Mouse (Mus musculus): Measurements from ENCODE around the gene Vangl1. TPM values are rescaled to one million over a fixed set of nuclear protein-coding genes. Genes with fewer than 3 reads are reported as not detected.
"Not testable (repeated sequence)": the region's sequence is repeated elsewhere in the genome, so short reads cannot be mapped to it uniquely, and the experiment has no call there.

Gene Vangl1
- polyA plus RNA-seq, 1 experiment from 2014 or later = 19.2 TPM

- no peak for ATAC-seq (ENCODE audit: extremely low read depth, insufficient number of reproducible peaks, low FRiP score, low TSS enrichment)
- H3K4me2 ChIP-seq = peak overlapping the region; percentile 40
- no peaks in the 10 kb centered on the region for H3K9me3 ChIP-seq
- peak overlapping the region; percentile 89 for H3K27ac ChIP-seq (replicated peaks)
- H3K36me3 ChIP-seq = peaks cover 36% of the 10 kb centered on the region
- peak overlapping the region; percentile 62 for H3K9ac ChIP-seq
- WGBS = 11% methylated on average over 10 of the region's 10 CpGs
- H3K27me3 ChIP-seq (replicated peaks) = no peaks in the 10 kb centered on the region
- H3K4me3 ChIP-seq = no peak overlapping the region
- peaks cover 77% of the 10 kb centered on the region for H3K4me1 ChIP-seq
These were observed 36.8 kb downstream of the Vangl1 start for GRCm38 (mm10) chr3:102167555-102168210.

DNA sequence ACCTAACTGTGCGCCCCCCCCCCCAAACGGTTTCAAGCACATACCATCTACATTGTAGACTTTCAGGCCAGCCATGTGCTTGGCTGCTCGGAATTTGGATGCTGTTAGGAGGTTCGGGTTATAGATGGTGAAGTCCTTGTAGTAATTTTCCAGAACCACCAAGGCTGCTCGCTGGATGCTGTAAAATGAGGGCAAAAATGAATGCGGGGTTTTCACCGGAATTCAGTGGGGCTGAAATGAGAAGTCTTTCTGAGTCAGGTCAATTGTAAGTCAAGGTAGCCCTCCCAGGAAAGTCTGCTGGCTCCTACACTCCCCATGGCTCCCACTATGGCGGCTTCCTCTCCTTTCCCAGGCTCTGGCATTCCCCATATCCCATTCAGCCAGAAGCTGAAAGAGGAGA is 37.7 kb downstream of the Vangl1 start:
- H3K27me3 ChIP-seq (replicated peaks) = no peaks in the 10 kb centered on the region
- H3K9ac ChIP-seq = peak overlapping the region; percentile 11
- no peak for ATAC-seq (ENCODE audit: extremely low read depth, insufficient number of reproducible peaks, low FRiP score, low TSS enrichment)
- peaks cover 45% of the 10 kb centered on the region for H3K36me3 ChIP-seq
- H3K27ac ChIP-seq (replicated peaks) = peak overlapping the region; percentile 73; the same call in 1 of the 2 replicates
- H3K4me1 ChIP-seq = peaks cover 69% of the 10 kb centered on the region
- 80% methylated on average over 8 of the region's 8 CpGs for WGBS
- no peaks in the 10 kb centered on the region for H3K9me3 ChIP-seq
- H3K4me3 ChIP-seq = no peak overlapping the region
- peak overlapping the region; percentile 9; the same call in 1 of the 2 replicates for H3K4me2 ChIP-seq

DNA sequence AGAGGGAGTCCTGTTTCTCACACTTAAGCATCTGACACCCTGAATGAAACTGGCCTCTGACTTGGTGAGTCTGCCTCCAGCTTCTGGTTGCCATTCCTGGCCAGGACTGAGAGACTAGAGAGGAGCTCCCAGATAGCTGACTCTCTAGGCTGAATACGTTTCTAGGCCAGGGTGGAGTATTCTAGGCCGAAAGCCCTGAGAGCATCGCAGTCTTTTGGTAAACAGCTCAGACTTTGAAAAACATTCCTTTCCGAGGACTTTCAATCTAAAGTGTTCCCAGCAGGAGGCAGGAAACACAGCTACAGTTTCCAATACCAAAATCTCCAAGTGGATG is 38.2 kb downstream of the Vangl1 start:
- peaks cover 64% of the 10 kb centered on the region for H3K4me1 ChIP-seq

GRCm38 (mm10) chr3:102165536-102166286 is 38.8 kb downstream of the Vangl1 start:
- Histone ChIP-seq H3K4me1 (peaks cover 58% of the 10 kb centered on the region), H3K4me2 (peak overlapping the region; percentile 52), H3K27ac (replicated peaks) (peak overlapping the region; percentile 73), H3K27me3 (replicated peaks) (no peaks in the 10 kb centered on the region), H3K36me3 (peaks cover 56% of the 10 kb centered on the region), H3K9ac (peak overlapping the region; percentile 37; the same call in 1 of the 2 replicates), H3K9me3 (no peaks in the 10 kb centered on the region), H3K4me3 (peak overlapping the region; percentile 34)
- peak; percentile 57 for ATAC-seq (ENCODE audit: extremely low read depth, insufficient number of reproducible peaks, low FRiP score, low TSS enrichment)
- WGBS = 59% methylated on average over 21 of the region's 21 CpGs

More for the DNA sequence above, 38.2 kb downstream of the Vangl1 start:
- Histone ChIP-seq H3K4me3 (no peak overlapping the region), H3K9ac (no peak overlapping the region), H3K27ac (replicated peaks) (peak overlapping the region; percentile 73), H3K4me2 (peak overlapping the region; percentile 52; the same call in 1 of the 2 replicates), H3K27me3 (replicated peaks) (no peaks in the 10 kb centered on the region), H3K36me3 (peaks cover 50% of the 10 kb centered on the region), H3K9me3 (no peaks in the 10 kb centered on the region)
- 57% methylated on average over 4 of the region's 4 CpGs for WGBS
- ATAC-seq (ENCODE audit: extremely low read depth, insufficient number of reproducible peaks, low FRiP score, low TSS enrichment) = no peak

- Histone ChIP-seq H3K9ac (no peak overlapping the region), H3K4me1 (peaks cover 51% of the 10 kb centered on the region), H3K36me3 (peaks cover 61% of the 10 kb centered on the region), H3K9me3 (no peaks in the 10 kb centered on the region), H3K4me3 (peak overlapping the region; percentile 34), H3K27ac (replicated peaks) (peak overlapping the region; percentile 42; the same call in 1 of the 2 replicates), H3K27me3 (replicated peaks) (no peaks in the 10 kb centered on the region), H3K4me2 (peak overlapping the region; percentile 52)
- ATAC-seq (ENCODE audit: extremely low read depth, insufficient number of reproducible peaks, low FRiP score, low TSS enrichment) = no peak
- WGBS = 61% methylated on average over 4 of the region's 4 CpGs
These were observed 39.6 kb downstream of the Vangl1 start for GRCm38 (mm10) chr3:102164911-102165310.

DNA sequence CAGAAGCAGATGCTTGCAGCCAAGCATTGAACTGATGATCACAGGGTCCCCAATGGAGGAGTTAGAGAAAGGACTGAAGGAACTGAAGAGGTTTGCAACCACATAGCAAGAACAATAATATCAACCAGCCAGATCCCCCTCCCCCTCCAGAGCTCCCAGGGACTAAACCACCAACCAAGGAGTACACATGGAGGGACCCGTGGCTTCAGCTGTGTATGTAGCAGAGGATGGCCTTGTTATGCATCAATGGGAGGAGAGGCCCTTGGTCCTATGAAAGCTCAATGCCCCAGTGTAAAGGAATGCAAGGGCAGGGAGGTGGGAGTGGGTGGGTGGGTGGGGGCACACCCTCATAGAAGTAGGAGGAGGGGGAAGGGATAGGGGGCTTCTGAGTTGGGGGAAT is 40.6 kb downstream of the Vangl1 start:
- not testable (repeated sequence) for H3K27me3 ChIP-seq (replicated peaks); H3K27ac ChIP-seq (replicated peaks); H3K9ac ChIP-seq; H3K4me3 ChIP-seq; H3K9me3 ChIP-seq; ATAC-seq (ENCODE audit: extremely low read depth, insufficient number of reproducible peaks, low FRiP score, low TSS enrichment)
- WGBS = 93% methylated on average over 1 of the region's 1 CpGs
- peaks cover 67% of the 10 kb centered on the region for H3K36me3 ChIP-seq
- H3K4me1 ChIP-seq = peaks cover 52% of the 10 kb centered on the region
- peak overlapping the region; percentile 52; the same call in 1 of the 2 replicates for H3K4me2 ChIP-seq

GRCm38 (mm10) chr3:102159423-102160325 is 44.8 kb downstream of the Vangl1 start:
- Histone ChIP-seq H3K4me1 (peaks cover 16% of the 10 kb centered on the region), H3K9me3 (no peaks in the 10 kb centered on the region), H3K4me3 (no peak overlapping the region), H3K27me3 (replicated peaks) (no peaks in the 10 kb centered on the region), H3K27ac (replicated peaks) (peak overlapping the region; percentile 67), H3K36me3 (peaks cover 83% of the 10 kb centered on the region), H3K4me2 (peak overlapping the region; percentile 15), H3K9ac (peak overlapping the region; percentile 53)
- ATAC-seq (ENCODE audit: extremely low read depth, insufficient number of reproducible peaks, low FRiP score, low TSS enrichment) = no peak
- 66% methylated on average over 14 of the region's 14 CpGs for WGBS

GRCm38 (mm10) chr3:102158759-102159422 is 45.6 kb downstream of the Vangl1 start:
- 65% methylated on average over 14 of the region's 14 CpGs for WGBS
- Histone ChIP-seq H3K27me3 (replicated peaks) (no peaks in the 10 kb centered on the region), H3K4me1 (peaks cover 16% of the 10 kb centered on the region), H3K4me2 (peak overlapping the region; percentile 15; the same call in 1 of the 2 replicates), H3K9ac (peak overlapping the region; percentile 53; the same call in 1 of the 2 replicates), H3K27ac (replicated peaks) (peak overlapping the region; percentile 67), H3K4me3 (no peak overlapping the region), H3K9me3 (no peaks in the 10 kb centered on the region), H3K36me3 (peaks cover 84% of the 10 kb centered on the region)
- ATAC-seq (ENCODE audit: extremely low read depth, insufficient number of reproducible peaks, low FRiP score, low TSS enrichment) = no peak

DNA sequence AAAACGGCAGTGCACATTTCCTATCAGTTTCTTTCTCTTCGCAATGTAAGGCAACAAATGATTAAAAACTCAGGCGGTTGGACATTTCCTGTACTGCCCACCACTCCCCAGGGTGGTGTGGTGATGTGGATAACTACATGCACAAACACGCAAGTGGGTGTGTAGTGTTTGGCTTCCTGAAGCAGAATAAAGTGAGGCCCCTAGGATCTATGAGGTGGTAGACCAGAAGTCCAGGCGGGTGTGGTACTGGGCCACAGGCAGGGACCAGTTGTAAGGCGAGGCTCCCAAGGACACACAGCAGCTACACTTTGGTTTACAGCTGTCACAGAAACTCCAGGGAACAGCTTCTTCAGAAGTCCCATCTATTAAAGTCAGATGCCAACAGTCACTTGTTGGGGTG is 46.8 kb downstream of the Vangl1 start:
- Histone ChIP-seq H3K27me3 (replicated peaks) (no peaks in the 10 kb centered on the region), H3K27ac (replicated peaks) (no peak overlapping the region), H3K4me2 (no peak overlapping the region), H3K9me3 (no peaks in the 10 kb centered on the region), H3K4me3 (no peak overlapping the region), H3K9ac (no peak overlapping the region), H3K4me1 (peaks cover 20% of the 10 kb centered on the region), H3K36me3 (peaks cover 72% of the 10 kb centered on the region)
- ATAC-seq (ENCODE audit: extremely low read depth, insufficient number of reproducible peaks, low FRiP score, low TSS enrichment) = no peak
- WGBS = 75% methylated on average over 6 of the region's 6 CpGs

GRCm38 (mm10) chr3:102156737-102157136 is 47.8 kb downstream of the Vangl1 start:
- Histone ChIP-seq H3K36me3 (peaks cover 63% of the 10 kb centered on the region), H3K9ac (no peak overlapping the region), H3K4me1 (peaks cover 26% of the 10 kb centered on the region), H3K27ac (replicated peaks) (no peak overlapping the region), H3K9me3 (no peaks in the 10 kb centered on the region), H3K4me2 (no peak overlapping the region), H3K27me3 (replicated peaks) (no peaks in the 10 kb centered on the region), H3K4me3 (no peak overlapping the region)
- no peak for ATAC-seq (ENCODE audit: extremely low read depth, insufficient number of reproducible peaks, low FRiP score, low TSS enrichment)
- WGBS = 91% methylated on average over 7 of the region's 7 CpGs

All from heart, embryonic 13.5 days (tissue).